Mouse (Mus musculus): ENCODE results near the gene Pi4k2a. TPM values are rescaled to one million over a fixed set of nuclear protein-coding genes. Genes with fewer than 3 reads are reported as not detected.
A peak's percentile ranks its signal among the peaks of the same experiment; 100 is the strongest.
"Not testable (repeated sequence)": the region's sequence is repeated elsewhere in the genome, so short reads cannot be mapped to it uniquely, and the experiment has no call there.

Pi4k2a gene
- polyA plus RNA-seq, 1 experiment from 2014 or later, result 37.8 TPM

DNA sequence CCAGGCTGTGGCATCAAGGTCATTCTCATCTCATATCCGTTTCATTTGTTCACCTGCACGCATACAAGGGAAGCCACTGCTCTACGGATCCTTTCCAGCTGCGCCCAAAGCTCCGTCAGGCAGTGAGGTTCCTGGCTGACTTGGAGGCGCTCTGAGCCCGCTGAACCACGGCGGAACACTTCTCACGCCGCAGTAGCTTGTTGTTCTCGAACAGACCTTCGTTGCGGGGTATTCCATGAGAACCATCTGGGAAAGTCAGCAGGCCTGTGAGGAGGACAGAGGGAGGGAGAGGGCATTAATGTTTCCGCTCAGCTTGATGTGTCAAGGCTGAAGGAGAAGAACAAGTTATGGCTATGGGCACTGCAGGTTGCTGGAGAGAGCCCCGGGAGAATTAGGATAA lies 14.3 kb upstream of the Pi4k2a start:
- H3K9me3 ChIP-seq (ENCODE audit: control insufficient read depth, low read length), result no peaks in the 10 kb centered on the region
- H3K36me3 ChIP-seq (ENCODE audit: control insufficient read depth, insufficient read depth, low read length), result peaks cover 13% of the 10 kb centered on the region
- H3K4me2 ChIP-seq (replicated peaks; ENCODE audit: low read depth, low read length), result no peak overlapping the region
- H3K27me3 ChIP-seq (ENCODE audit: control insufficient read depth, insufficient read depth, low read length), result no peaks in the 10 kb centered on the region
- peaks cover 4% of the 10 kb centered on the region; the same call in 1 of the 2 replicates for H3K4me1 ChIP-seq (ENCODE audit: control insufficient read depth, insufficient read depth, low read length)
- no peak overlapping the region for H3K27ac ChIP-seq (ENCODE audit: low read depth, low read length)
- no peak overlapping the region for H3K9ac ChIP-seq (ENCODE audit: low read depth, low read length)
- no peak for ATAC-seq (ENCODE audit: low FRiP score, low TSS enrichment)
- no peak overlapping the region for H3K4me3 ChIP-seq (ENCODE audit: low read length)
- WGBS, result 86% methylated on average over 16 of the region's 16 CpGs

DNA sequence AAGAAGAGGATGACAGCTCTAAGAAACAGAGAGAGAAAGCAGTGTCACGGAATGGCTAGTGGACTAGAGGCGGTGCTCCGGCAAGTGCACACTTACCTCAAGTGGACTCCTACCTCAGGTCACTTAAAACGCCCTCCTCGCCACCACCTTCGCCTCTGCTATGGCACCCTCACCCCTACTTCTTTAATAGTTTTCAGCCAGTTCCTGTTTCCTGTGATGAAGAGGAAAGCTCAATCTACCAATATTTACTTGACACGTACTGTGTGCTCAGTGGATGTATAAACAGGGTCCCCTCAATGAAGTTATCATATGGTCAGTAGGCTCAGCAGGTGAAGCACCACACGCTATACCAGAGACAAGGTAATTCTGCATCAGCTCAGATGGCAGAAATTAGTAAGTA lies 11.7 kb upstream of the Pi4k2a start:
- Histone ChIP-seq H3K4me2 (replicated peaks; ENCODE audit: low read depth, low read length) (no peak overlapping the region), H3K4me3 (ENCODE audit: low read length) (no peak overlapping the region), H3K9me3 (ENCODE audit: control insufficient read depth, low read length) (no peaks in the 10 kb centered on the region), H3K4me1 (ENCODE audit: control insufficient read depth, insufficient read depth, low read length) (peaks cover 4% of the 10 kb centered on the region; the same call in 1 of the 2 replicates), H3K36me3 (ENCODE audit: control insufficient read depth, insufficient read depth, low read length) (peaks cover 13% of the 10 kb centered on the region), H3K27me3 (ENCODE audit: control insufficient read depth, insufficient read depth, low read length) (no peaks in the 10 kb centered on the region), H3K9ac (ENCODE audit: low read depth, low read length) (no peak overlapping the region), H3K27ac (ENCODE audit: low read depth, low read length) (no peak overlapping the region)
- no peak for ATAC-seq (ENCODE audit: low FRiP score, low TSS enrichment)
- WGBS, result 97% methylated on average over 8 of the region's 8 CpGs

DNA sequence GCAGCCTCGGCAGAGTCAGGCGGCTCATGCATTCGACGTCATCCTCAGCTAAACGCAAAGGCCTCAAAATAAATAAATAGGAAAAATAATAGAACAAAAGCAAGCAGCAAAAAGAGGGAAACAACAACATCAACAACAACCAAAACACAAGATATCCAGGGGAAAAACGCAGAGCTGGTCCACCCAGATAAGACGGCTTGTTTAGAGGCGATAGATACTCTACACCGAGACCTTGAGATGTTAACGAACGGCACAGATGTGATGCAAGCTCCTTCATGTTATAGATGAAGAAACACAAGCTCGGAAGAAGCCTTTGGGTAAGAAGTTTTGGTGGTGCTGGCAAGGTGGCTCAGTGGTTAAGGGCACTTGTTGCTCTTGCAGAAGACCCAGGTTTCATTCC lies 11.3 kb upstream of the Pi4k2a start:
- peaks cover 4% of the 10 kb centered on the region; the same call in 1 of the 2 replicates for H3K4me1 ChIP-seq (ENCODE audit: control insufficient read depth, insufficient read depth, low read length)
- peaks cover 13% of the 10 kb centered on the region for H3K36me3 ChIP-seq (ENCODE audit: control insufficient read depth, insufficient read depth, low read length)
- H3K27ac ChIP-seq (ENCODE audit: low read depth, low read length), result no peak overlapping the region
- no peak overlapping the region for H3K4me2 ChIP-seq (replicated peaks; ENCODE audit: low read depth, low read length)
- no peaks in the 10 kb centered on the region for H3K9me3 ChIP-seq (ENCODE audit: control insufficient read depth, low read length)
- WGBS, result 94% methylated on average over 12 of the region's 12 CpGs
- no peak for ATAC-seq (ENCODE audit: low FRiP score, low TSS enrichment)
- no peak overlapping the region for H3K4me3 ChIP-seq (ENCODE audit: low read length)
- H3K9ac ChIP-seq (ENCODE audit: low read depth, low read length), result no peak overlapping the region
- no peaks in the 10 kb centered on the region for H3K27me3 ChIP-seq (ENCODE audit: control insufficient read depth, insufficient read depth, low read length)

DNA sequence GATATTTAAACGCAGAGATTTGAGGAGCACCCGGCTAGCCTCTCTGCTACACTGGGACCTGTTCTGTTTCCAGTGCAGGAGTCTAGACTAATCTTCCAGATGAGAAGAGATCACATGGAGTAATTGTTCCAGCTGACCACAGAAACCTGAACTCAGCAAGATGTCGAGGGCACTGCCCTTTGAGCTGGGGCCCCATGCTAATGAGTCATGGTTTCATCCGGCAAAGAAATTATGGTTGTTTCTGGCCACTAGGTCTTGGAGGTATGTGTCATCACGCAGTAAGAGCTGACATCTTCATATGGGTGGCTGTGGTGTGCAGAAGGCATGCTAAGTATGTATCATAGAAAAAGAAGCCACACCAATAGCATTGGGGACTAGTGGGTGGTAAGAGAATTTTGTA lies 10.3 kb upstream of the Pi4k2a start:
- ATAC-seq (ENCODE audit: low FRiP score, low TSS enrichment), result no peak
- Histone ChIP-seq H3K9ac (ENCODE audit: low read depth, low read length) (no peak overlapping the region), H3K36me3 (ENCODE audit: control insufficient read depth, insufficient read depth, low read length) (peaks cover 13% of the 10 kb centered on the region), H3K4me1 (ENCODE audit: control insufficient read depth, insufficient read depth, low read length) (peaks cover 4% of the 10 kb centered on the region; the same call in 1 of the 2 replicates), H3K4me3 (ENCODE audit: low read length) (no peak overlapping the region), H3K9me3 (ENCODE audit: control insufficient read depth, low read length) (no peaks in the 10 kb centered on the region), H3K4me2 (replicated peaks; ENCODE audit: low read depth, low read length) (no peak overlapping the region), H3K27ac (ENCODE audit: low read depth, low read length) (no peak overlapping the region), H3K27me3 (ENCODE audit: control insufficient read depth, insufficient read depth, low read length) (no peaks in the 10 kb centered on the region)
- WGBS, result 70% methylated on average over 5 of the region's 5 CpGs

DNA sequence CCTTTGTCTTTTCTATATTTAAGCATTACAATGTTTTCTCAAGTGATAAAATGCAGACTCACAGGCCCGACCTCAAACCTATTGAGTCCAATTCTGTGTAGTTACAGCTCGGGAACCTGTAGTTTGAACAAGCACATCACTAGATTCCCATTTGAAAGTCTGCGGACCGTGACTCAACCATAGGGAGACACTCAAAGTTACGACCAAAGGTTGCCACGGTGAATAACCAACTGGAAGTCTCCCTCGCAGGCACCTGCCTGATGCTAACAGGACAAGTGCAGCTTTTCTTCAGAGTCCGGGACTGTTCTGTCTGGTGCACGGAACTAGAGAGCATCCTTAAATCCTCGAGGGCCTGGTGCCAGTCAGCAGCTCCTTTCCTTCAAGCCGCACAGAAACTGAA lies 9.8 kb upstream of the Pi4k2a start:
- no peak overlapping the region for H3K4me3 ChIP-seq (ENCODE audit: low read length)
- ATAC-seq (ENCODE audit: low FRiP score, low TSS enrichment), result no peak
- no peak overlapping the region for H3K4me2 ChIP-seq (replicated peaks; ENCODE audit: low read depth, low read length)
- peaks cover 7% of the 10 kb centered on the region for H3K36me3 ChIP-seq (ENCODE audit: control insufficient read depth, insufficient read depth, low read length)
- no peaks in the 10 kb centered on the region for H3K27me3 ChIP-seq (ENCODE audit: control insufficient read depth, insufficient read depth, low read length)
- no peak overlapping the region for H3K9ac ChIP-seq (ENCODE audit: low read depth, low read length)
- H3K27ac ChIP-seq (ENCODE audit: low read depth, low read length), result no peak overlapping the region
- WGBS, result 53% methylated on average over 11 of the region's 11 CpGs
- no peaks in the 10 kb centered on the region for H3K9me3 ChIP-seq (ENCODE audit: control insufficient read depth, low read length)
- H3K4me1 ChIP-seq (ENCODE audit: control insufficient read depth, insufficient read depth, low read length), result peaks cover 6% of the 10 kb centered on the region; the same call in 1 of the 2 replicates

DNA sequence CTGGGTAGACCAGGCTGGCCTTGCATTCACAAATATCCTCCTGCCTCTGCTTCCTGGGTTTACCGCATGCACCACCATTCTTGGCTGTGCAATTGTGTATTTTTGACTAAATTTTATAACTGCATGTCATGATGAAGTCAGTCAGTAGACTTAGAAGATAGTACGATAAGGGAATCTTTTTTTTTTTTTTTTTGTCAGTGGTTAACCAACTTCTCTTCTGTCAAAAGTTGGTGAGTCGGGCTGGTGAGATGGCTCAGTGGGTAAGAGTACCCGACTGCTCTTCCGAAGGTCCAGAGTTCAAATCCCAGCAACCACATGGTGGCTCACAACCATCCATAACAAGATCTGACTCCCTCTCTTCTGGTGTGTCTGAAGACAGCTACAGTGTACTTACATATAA lies 8.7 kb upstream of the Pi4k2a start:
- not testable (repeated sequence) for H3K4me2 ChIP-seq (replicated peaks; ENCODE audit: low read depth, low read length); H3K36me3 ChIP-seq (ENCODE audit: control insufficient read depth, insufficient read depth, low read length); H3K4me1 ChIP-seq (ENCODE audit: control insufficient read depth, insufficient read depth, low read length); H3K9me3 ChIP-seq (ENCODE audit: control insufficient read depth, low read length); H3K4me3 ChIP-seq (ENCODE audit: low read length); H3K9ac ChIP-seq (ENCODE audit: low read depth, low read length); ATAC-seq (ENCODE audit: low FRiP score, low TSS enrichment); H3K27me3 ChIP-seq (ENCODE audit: control insufficient read depth, insufficient read depth, low read length); H3K27ac ChIP-seq (ENCODE audit: low read depth, low read length)
- 97% methylated on average over 5 of the region's 5 CpGs for WGBS

DNA sequence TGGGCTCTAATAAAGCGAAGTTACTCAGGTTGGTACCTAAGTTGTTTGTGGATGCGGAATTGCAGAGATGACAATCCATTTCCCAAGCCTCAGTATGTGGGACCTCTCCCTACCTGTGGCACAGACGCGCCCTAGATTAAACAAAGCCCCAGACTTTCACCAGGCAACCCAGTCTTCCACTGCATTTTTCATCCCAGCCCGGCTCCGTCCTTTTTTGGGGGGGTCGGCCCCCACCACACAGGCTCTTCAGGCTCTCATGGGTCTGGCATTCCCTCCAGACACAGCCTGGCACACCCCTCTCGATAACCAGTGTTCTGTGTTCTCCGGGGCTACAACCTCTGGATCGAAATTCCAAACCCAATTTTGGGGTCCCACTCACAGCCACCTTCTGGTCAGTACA lies 4.6 kb upstream of the Pi4k2a start:
- no peak overlapping the region for H3K27ac ChIP-seq (ENCODE audit: low read depth, low read length)
- H3K9ac ChIP-seq (ENCODE audit: low read depth, low read length), result peak overlapping the region; percentile 75
- ATAC-seq (ENCODE audit: low FRiP score, low TSS enrichment), result no peak
- peaks cover 13% of the 10 kb centered on the region for H3K4me1 ChIP-seq (ENCODE audit: control insufficient read depth, insufficient read depth, low read length)
- no peaks in the 10 kb centered on the region for H3K27me3 ChIP-seq (ENCODE audit: control insufficient read depth, insufficient read depth, low read length)
- H3K4me3 ChIP-seq (ENCODE audit: low read length), result peak overlapping the region; percentile 81
- H3K36me3 ChIP-seq (ENCODE audit: control insufficient read depth, insufficient read depth, low read length), result no peaks in the 10 kb centered on the region
- H3K9me3 ChIP-seq (ENCODE audit: control insufficient read depth, low read length), result no peaks in the 10 kb centered on the region
- H3K4me2 ChIP-seq (replicated peaks; ENCODE audit: low read depth, low read length), result peak overlapping the region; percentile 89
- WGBS, result 7% methylated on average over 10 of the region's 10 CpGs

DNA sequence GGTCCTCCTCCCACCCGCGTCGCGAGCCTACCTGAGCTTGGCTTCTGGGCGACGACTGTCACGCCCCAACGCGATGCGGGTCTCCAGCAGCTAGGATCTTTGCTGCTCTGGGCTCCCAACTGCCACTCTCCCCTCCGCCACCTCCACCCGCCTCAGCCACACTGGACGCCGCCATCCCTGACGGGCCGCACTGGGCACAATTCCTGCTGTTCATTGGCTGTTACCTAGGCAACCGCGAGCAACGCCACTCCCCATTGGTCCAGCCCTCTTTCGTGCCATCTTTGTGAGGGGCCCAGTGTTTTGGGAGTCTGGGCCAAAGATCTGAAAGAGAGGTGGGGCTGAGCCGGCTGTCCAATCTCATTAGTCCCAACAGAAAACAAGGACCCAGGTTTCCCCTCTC lies 4.1 kb upstream of the Pi4k2a start, which contains the start of gene Morn4:
TSS of gene Morn4 (minus strand) at position 192 of the 400 bp plus-strand sequence.
- WGBS, result under 1% methylated on average over 21 of the region's 21 CpGs
- H3K4me3 ChIP-seq (ENCODE audit: low read length), result peak within 1 kb of the TSS; percentile 81
- peak within 1 kb of the TSS; percentile 89 for H3K4me2 ChIP-seq (replicated peaks; ENCODE audit: low read depth, low read length)
- ATAC-seq (ENCODE audit: low FRiP score, low TSS enrichment), result peak; percentile 85
- H3K9me3 ChIP-seq (ENCODE audit: control insufficient read depth, low read length), result no peaks in the 10 kb centered on the region
- H3K9ac ChIP-seq (ENCODE audit: low read depth, low read length), result peak within 1 kb of the TSS; percentile 75
- H3K27me3 ChIP-seq (ENCODE audit: control insufficient read depth, insufficient read depth, low read length), result no peaks in the 10 kb centered on the region
- no peak within 1 kb of the TSS for H3K27ac ChIP-seq (ENCODE audit: low read depth, low read length)
- no peaks in the 10 kb centered on the region for H3K36me3 ChIP-seq (ENCODE audit: control insufficient read depth, insufficient read depth, low read length)
- H3K4me1 ChIP-seq (ENCODE audit: control insufficient read depth, insufficient read depth, low read length), result peaks cover 13% of the 10 kb centered on the region

DNA sequence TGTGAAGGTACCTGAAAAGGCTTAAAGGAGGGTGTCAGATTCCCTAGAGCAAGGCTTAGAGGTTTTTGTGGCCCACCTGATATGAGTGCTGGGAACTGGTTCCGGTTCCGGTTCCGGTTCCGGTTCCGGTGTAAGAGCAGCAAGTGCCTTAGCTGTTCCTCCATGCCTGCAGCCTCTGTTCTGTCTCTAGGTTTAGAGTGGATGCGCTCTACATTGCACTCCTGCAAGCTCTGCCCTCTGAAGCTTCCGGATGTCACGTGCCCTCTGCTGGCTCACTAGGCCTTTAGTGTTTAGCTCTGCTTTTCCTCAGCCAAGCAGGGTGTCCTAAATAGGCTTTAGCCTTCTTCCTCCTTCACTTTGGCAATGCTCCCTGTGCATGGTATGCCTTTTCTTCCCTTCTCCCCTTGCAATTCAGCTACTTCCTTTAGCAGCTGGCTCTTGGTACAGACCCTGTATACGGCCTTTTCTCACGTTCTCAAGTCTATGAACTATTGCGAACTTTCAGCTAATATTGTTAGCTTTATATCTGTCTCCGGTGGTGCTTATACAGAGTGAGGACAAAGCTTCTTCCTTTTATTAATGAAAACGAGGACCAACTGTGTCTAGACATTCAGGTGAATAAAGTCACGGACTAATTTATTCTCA lies 1.0 kb upstream of the Pi4k2a start:
- 24% methylated on average over 14 of the region's 14 CpGs for WGBS
- peaks cover 4% of the 10 kb centered on the region; the same call in 1 of the 2 replicates for H3K36me3 ChIP-seq (ENCODE audit: control insufficient read depth, insufficient read depth, low read length)

More for the DNA sequence above, 1.0 kb upstream of the Pi4k2a start:
- ATAC-seq (ENCODE audit: low FRiP score, low TSS enrichment), result no peak
- peaks cover 17% of the 10 kb centered on the region for H3K4me1 ChIP-seq (ENCODE audit: control insufficient read depth, insufficient read depth, low read length)
- H3K9ac ChIP-seq (ENCODE audit: low read depth, low read length), result peak overlapping the region; percentile 45; the same call in 1 of the 2 replicates
- no peaks in the 10 kb centered on the region for H3K27me3 ChIP-seq (ENCODE audit: control insufficient read depth, insufficient read depth, low read length)
- peak overlapping the region; percentile 91 for H3K4me3 ChIP-seq (ENCODE audit: low read length)
- peak overlapping the region; percentile 60 for H3K4me2 ChIP-seq (replicated peaks; ENCODE audit: low read depth, low read length)
- peak overlapping the region; percentile 85 for H3K27ac ChIP-seq (ENCODE audit: low read depth, low read length)
- H3K9me3 ChIP-seq (ENCODE audit: control insufficient read depth, low read length), result no peaks in the 10 kb centered on the region
